Mouse (Mus musculus) midbrain, embryonic 15.5 days (tissue): ENCODE measurements around the gene Arhgap10. TPM values are rescaled to one million over a fixed set of nuclear protein-coding genes. Genes with fewer than 3 reads are reported as not detected.
A peak's percentile ranks its signal among the peaks of the same experiment; 100 is the strongest.

Experiments
- ATAC-seq: fragments of 200-750 bp; cut with Nextera tagmentation; replicated peaks from 2 replicates; pipeline ENCODE4 v1.8.0; 2017; ENCODE audit warnings: moderate TSS enrichment
- H3K27ac ChIP-seq: fragments of 300-500 bp; sonication (generic); 2 replicates; pipeline ENCODE4 v1.5.1; 2015; ENCODE audit warnings: mild to moderate bottlenecking, inconsistent platforms
- H3K27me3 ChIP-seq: fragments of 300-500 bp; sonication (generic); replicated peaks from 2 replicates; pipeline ENCODE4 v1.6.1; 2015; ENCODE audit warnings: inconsistent platforms
- H3K36me3 ChIP-seq: fragments of 300-500 bp; sonication (generic); replicated peaks from 2 replicates; pipeline ENCODE4 v1.6.1; 2015; ENCODE audit warnings: inconsistent platforms
- H3K4me1 ChIP-seq: fragments of 300-500 bp; sonication (generic); 2 replicates; pipeline ENCODE4 v1.6.1; 2015; ENCODE audit warnings: inconsistent platforms
- H3K4me2 ChIP-seq: fragments of 300-500 bp; sonication (generic); 2 replicates; pipeline ENCODE4 v1.6.1; 2015; ENCODE audit warnings: inconsistent platforms, mild to moderate bottlenecking, moderate library complexity
- H3K4me3 ChIP-seq: fragments of 300-500 bp; sonication (generic); 2 replicates; pipeline ENCODE4 v1.5.1; 2015; ENCODE audit warnings: mild to moderate bottlenecking, inconsistent platforms
- H3K9ac ChIP-seq: fragments of 300-500 bp; sonication (generic); 2 replicates; pipeline ENCODE4 v1.6.1; 2015; ENCODE audit warnings: mild to moderate bottlenecking, inconsistent platforms
- H3K9me3 ChIP-seq: fragments of 300-500 bp; sonication (generic); 2 replicates; pipeline ENCODE4 v1.6.1; 2016; ENCODE audit warnings: inconsistent platforms
- WGBS: fragments of 180-500 bp; shearing (Covaris S2); methylation state at CpG from one replicate; pipeline ENCODE4 v1.1.7; 2015; ENCODE audit warnings: mixed read lengths; 5-methylcytosine and 5-hydroxymethylcytosine counted together
- polyA plus RNA-seq: library from polyadenylated mRNA; unstranded; fragments of >200 nt; fragmentation: Nextera tagmentation; extraction: Ambion mirVana; gene quantifications from 2 replicates; pipeline ENCODE4 v1.2.1, GENCODE M21; 2015

Arhgap10 gene
- 3.1 and 3.3 TPM in 2 replicates for polyA plus RNA-seq

GRCm38 (mm10) chr8:77517301-77518200 lies at the start of gene Arhgap10:
Gene Arhgap10 (minus strand): TSS chr8:77517953.
- H3K4me3 ChIP-seq = peak within 1 kb of the TSS; percentile 60
- no peaks in the 10 kb centered on the region for H3K36me3 ChIP-seq
- no peaks in the 10 kb centered on the region for H3K9me3 ChIP-seq
- H3K4me1 ChIP-seq = peaks cover 10% of the 10 kb centered on the region
- WGBS = under 1% methylated on average over 74 of the region's 95 CpGs
- H3K9ac ChIP-seq = peak within 1 kb of the TSS; percentile 48
- H3K27me3 ChIP-seq = peaks cover 14% of the 10 kb centered on the region; the same call in 1 of the 2 replicates
- peak within 1 kb of the TSS; percentile 98 for H3K4me2 ChIP-seq
- peak within 1 kb of the TSS; percentile 36 for H3K27ac ChIP-seq
- peak; percentile 92 for ATAC-seq

- H3K27me3 ChIP-seq = no peaks in the 10 kb centered on the region
- no peaks in the 10 kb centered on the region for H3K9me3 ChIP-seq
- WGBS = 98% methylated on average over 3 of the region's 3 CpGs
- no peak overlapping the region for H3K4me2 ChIP-seq
- H3K4me1 ChIP-seq = no peaks in the 10 kb centered on the region
- no peak for ATAC-seq
- no peak overlapping the region for H3K4me3 ChIP-seq
- no peak overlapping the region for H3K9ac ChIP-seq
- peaks cover 32% of the 10 kb centered on the region for H3K36me3 ChIP-seq
- no peak overlapping the region for H3K27ac ChIP-seq
Measured at GRCm38 (mm10) chr8:77561441-77561840, 43.7 kb upstream of the Arhgap10 start.

GRCm38 (mm10) chr8:77552491-77552890 lies 34.7 kb upstream of the Arhgap10 start:
- Histone ChIP-seq H3K36me3 (peaks cover 28% of the 10 kb centered on the region), H3K4me1 (peaks cover 27% of the 10 kb centered on the region), H3K27me3 (no peaks in the 10 kb centered on the region), H3K27ac (no peak overlapping the region), H3K4me2 (no peak overlapping the region), H3K4me3 (no peak overlapping the region), H3K9me3 (no peaks in the 10 kb centered on the region), H3K9ac (no peak overlapping the region)
- 95% methylated on average over 3 of the region's 3 CpGs for WGBS
- ATAC-seq = no peak

GRCm38 (mm10) chr8:77549881-77550580 lies 32.3 kb upstream of the Arhgap10 start:
- Histone ChIP-seq H3K4me1 (peaks cover 27% of the 10 kb centered on the region), H3K4me2 (peak overlapping the region; percentile 68), H3K27me3 (no peaks in the 10 kb centered on the region), H3K36me3 (peaks cover 20% of the 10 kb centered on the region), H3K27ac (peak overlapping the region; percentile 87), H3K9me3 (no peaks in the 10 kb centered on the region), H3K4me3 (peak overlapping the region; percentile 86), H3K9ac (peak overlapping the region; percentile 98)
- 23% methylated on average over 7 of the region's 7 CpGs for WGBS
- 0 out of 2 replicates have a peak, but pooled peaks have one; percentile 1 for ATAC-seq

GRCm38 (mm10) chr8:77549121-77549706 lies 31.5 kb upstream of the Arhgap10 start, which contains the start of gene Prmt9:
Gene Prmt9 (plus strand): TSS chr8:77549397.
- H3K9me3 ChIP-seq = no peaks in the 10 kb centered on the region
- WGBS = 3% methylated on average over 42 of the region's 42 CpGs
- ATAC-seq = peak; percentile 96
- H3K4me1 ChIP-seq = peaks cover 23% of the 10 kb centered on the region
- H3K27me3 ChIP-seq = no peaks in the 10 kb centered on the region
- H3K4me3 ChIP-seq = peak within 1 kb of the TSS; percentile 86
- H3K27ac ChIP-seq = peak within 1 kb of the TSS; percentile 87
- H3K4me2 ChIP-seq = peak within 1 kb of the TSS; percentile 68
- peak within 1 kb of the TSS; percentile 98 for H3K9ac ChIP-seq
- H3K36me3 ChIP-seq = peaks cover 20% of the 10 kb centered on the region

GRCm38 (mm10) chr8:77545616-77546015 lies 27.9 kb upstream of the Arhgap10 start:
- no peak for ATAC-seq
- no peak overlapping the region for H3K4me3 ChIP-seq
- no peaks in the 10 kb centered on the region for H3K9me3 ChIP-seq
- no peaks in the 10 kb centered on the region for H3K36me3 ChIP-seq
- peaks cover 7% of the 10 kb centered on the region for H3K4me1 ChIP-seq
- H3K4me2 ChIP-seq = no peak overlapping the region
- no peak overlapping the region for H3K27ac ChIP-seq
- no peaks in the 10 kb centered on the region for H3K27me3 ChIP-seq
- no peak overlapping the region for H3K9ac ChIP-seq
- 87% methylated on average over 4 of the region's 4 CpGs for WGBS

- Histone ChIP-seq H3K4me1 (no peaks in the 10 kb centered on the region), H3K36me3 (no peaks in the 10 kb centered on the region), H3K9me3 (no peaks in the 10 kb centered on the region), H3K9ac (no peak overlapping the region), H3K27me3 (no peaks in the 10 kb centered on the region), H3K27ac (no peak overlapping the region), H3K4me3 (no peak overlapping the region), H3K4me2 (no peak overlapping the region)
- no peak for ATAC-seq
- WGBS = 68% methylated on average over 3 of the region's 3 CpGs
Measured at GRCm38 (mm10) chr8:77544428-77544827, 26.7 kb upstream of the Arhgap10 start.

- 94% methylated on average over 6 of the region's 6 CpGs for WGBS
- H3K4me2 ChIP-seq = no peak overlapping the region
- H3K36me3 ChIP-seq = no peaks in the 10 kb centered on the region
- no peak overlapping the region for H3K27ac ChIP-seq
- no peak overlapping the region for H3K9ac ChIP-seq
- no peaks in the 10 kb centered on the region for H3K9me3 ChIP-seq
- H3K27me3 ChIP-seq = no peaks in the 10 kb centered on the region
- H3K4me3 ChIP-seq = no peak overlapping the region
- ATAC-seq = no peak
- no peaks in the 10 kb centered on the region for H3K4me1 ChIP-seq
Measured at GRCm38 (mm10) chr8:77543152-77543777, 25.5 kb upstream of the Arhgap10 start.

GRCm38 (mm10) chr8:77538256-77538655 lies 20.5 kb upstream of the Arhgap10 start:
- 76% methylated on average over 1 of the region's 1 CpGs for WGBS
- ATAC-seq = no peak
- Histone ChIP-seq H3K9me3 (no peaks in the 10 kb centered on the region), H3K9ac (no peak overlapping the region), H3K4me2 (no peak overlapping the region), H3K27me3 (no peaks in the 10 kb centered on the region), H3K27ac (no peak overlapping the region), H3K36me3 (no peaks in the 10 kb centered on the region), H3K4me3 (no peak overlapping the region), H3K4me1 (no peaks in the 10 kb centered on the region)

- 80% methylated on average over 12 of the region's 12 CpGs for WGBS
- no peak for ATAC-seq
Measured at GRCm38 (mm10) chr8:77536821-77537220, 19.1 kb upstream of the Arhgap10 start.

GRCm38 (mm10) chr8:77535026-77535595 lies 17.4 kb upstream of the Arhgap10 start:
- H3K4me2 ChIP-seq = no peak overlapping the region
- H3K4me3 ChIP-seq = no peak overlapping the region
- H3K36me3 ChIP-seq = no peaks in the 10 kb centered on the region
- no peak overlapping the region for H3K27ac ChIP-seq
- no peaks in the 10 kb centered on the region for H3K27me3 ChIP-seq
- no peaks in the 10 kb centered on the region for H3K9me3 ChIP-seq
- no peaks in the 10 kb centered on the region for H3K4me1 ChIP-seq
- ATAC-seq = peak; percentile 80
- 85% methylated on average over 5 of the region's 5 CpGs for whole genome bisulfite sequencing
- no peak overlapping the region for H3K9ac ChIP-seq

More at GRCm38 (mm10) chr8:77536821-77537220, 19.1 kb upstream of the Arhgap10 start:
- no peak overlapping the region for H3K4me3 ChIP-seq
- no peaks in the 10 kb centered on the region for H3K27me3 ChIP-seq
- no peak overlapping the region for H3K9ac ChIP-seq
- H3K9me3 ChIP-seq = no peaks in the 10 kb centered on the region
- H3K4me2 ChIP-seq = no peak overlapping the region
- H3K4me1 ChIP-seq = no peaks in the 10 kb centered on the region
- no peaks in the 10 kb centered on the region for H3K36me3 ChIP-seq
- no peak overlapping the region for H3K27ac ChIP-seq
